Mouse (Mus musculus): ENCODE results near the gene Sipa1l3. TPM values are rescaled to one million over a fixed set of nuclear protein-coding genes. Genes with fewer than 3 reads are reported as not detected.

Gene Sipa1l3
- polyA plus RNA-seq, 1 experiment = 93.0 TPM

DNA sequence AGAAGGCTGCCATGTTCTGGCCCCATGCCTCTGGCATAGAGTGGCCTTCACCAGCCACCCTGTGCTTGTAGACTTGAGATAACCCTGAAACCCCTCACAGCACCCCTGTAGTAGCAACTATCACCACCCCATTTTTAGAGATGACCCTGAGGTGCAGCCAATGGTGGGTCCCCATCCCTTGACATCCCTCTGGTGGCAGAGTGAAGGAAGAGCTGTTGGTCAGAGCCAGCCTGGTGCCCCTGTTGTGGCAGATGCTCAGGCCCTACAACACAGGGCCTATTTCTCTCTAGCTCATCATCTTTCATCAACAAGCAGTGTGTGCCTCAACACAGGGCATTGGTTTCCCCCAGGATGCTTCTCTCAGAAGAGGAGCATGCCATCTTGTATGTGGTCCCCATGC lies 183.2 kb downstream of the Sipa1l3 start:
- Histone ChIP-seq H3K4me3 (ENCODE audit: control insufficient read depth, insufficient read depth, low read length) (no peak overlapping the region), H3K4me1 (replicated peaks; ENCODE audit: control insufficient read depth, insufficient read depth, low read length) (no peaks in the 10 kb centered on the region), H3K36me3 (ENCODE audit: control insufficient read depth, insufficient read depth, low read length) (no peaks in the 10 kb centered on the region), H3K27ac (ENCODE audit: control insufficient read depth, insufficient read depth, low read length) (no peak overlapping the region), H3K27me3 (ENCODE audit: control insufficient read depth, insufficient read depth, low read length) (no peaks in the 10 kb centered on the region)
- DNase-seq = no peak
- no peak for TF ChIP-seq POLR2A (IDR thresholded peaks at IDR 0.05; ENCODE audit: control insufficient read depth, extremely low read depth, insufficient read depth, low read length, poor library complexity)
- no peak for TF ChIP-seq CTCF (IDR thresholded peaks at IDR 0.05; ENCODE audit: borderline replicate concordance, control insufficient read depth, extremely low read depth, insufficient read depth, low read length, poor library complexity)

DNA sequence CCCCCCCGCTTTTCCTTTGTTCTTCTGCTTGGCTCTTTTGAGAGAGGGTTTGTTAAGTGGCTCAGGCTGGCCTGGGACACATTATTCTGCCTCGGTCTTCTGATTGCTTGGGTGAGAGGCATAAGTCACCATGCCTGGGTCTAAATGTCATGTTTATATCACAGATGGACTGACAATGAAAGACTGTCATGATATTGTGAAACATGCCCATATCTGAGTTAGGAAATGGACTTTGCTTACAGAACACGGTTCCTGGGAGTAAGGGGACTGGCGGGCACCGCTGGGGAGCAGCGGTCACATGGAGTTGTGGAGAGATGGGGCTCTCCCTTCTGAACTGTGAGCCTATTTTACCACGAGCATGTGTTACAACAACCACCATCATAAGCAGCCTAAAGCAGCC lies 184.3 kb downstream of the Sipa1l3 start:
- no peaks in the 10 kb centered on the region for H3K27me3 ChIP-seq (ENCODE audit: control insufficient read depth, insufficient read depth, low read length)
- H3K4me1 ChIP-seq (replicated peaks; ENCODE audit: control insufficient read depth, insufficient read depth, low read length) = no peaks in the 10 kb centered on the region
- no peak overlapping the region for H3K27ac ChIP-seq (ENCODE audit: control insufficient read depth, insufficient read depth, low read length)
- DNase-seq = no peak
- WGBS = 94% methylated on average over 7 of the region's 7 CpGs
- no peaks in the 10 kb centered on the region for H3K36me3 ChIP-seq (ENCODE audit: control insufficient read depth, insufficient read depth, low read length)
- no peak overlapping the region for H3K4me3 ChIP-seq (ENCODE audit: control insufficient read depth, insufficient read depth, low read length)
- TF ChIP-seq CTCF (IDR thresholded peaks at IDR 0.05; ENCODE audit: borderline replicate concordance, control insufficient read depth, extremely low read depth, insufficient read depth, low read length, poor library complexity) = no peak
- TF ChIP-seq POLR2A (IDR thresholded peaks at IDR 0.05; ENCODE audit: control insufficient read depth, extremely low read depth, insufficient read depth, low read length, poor library complexity) = no peak

DNA sequence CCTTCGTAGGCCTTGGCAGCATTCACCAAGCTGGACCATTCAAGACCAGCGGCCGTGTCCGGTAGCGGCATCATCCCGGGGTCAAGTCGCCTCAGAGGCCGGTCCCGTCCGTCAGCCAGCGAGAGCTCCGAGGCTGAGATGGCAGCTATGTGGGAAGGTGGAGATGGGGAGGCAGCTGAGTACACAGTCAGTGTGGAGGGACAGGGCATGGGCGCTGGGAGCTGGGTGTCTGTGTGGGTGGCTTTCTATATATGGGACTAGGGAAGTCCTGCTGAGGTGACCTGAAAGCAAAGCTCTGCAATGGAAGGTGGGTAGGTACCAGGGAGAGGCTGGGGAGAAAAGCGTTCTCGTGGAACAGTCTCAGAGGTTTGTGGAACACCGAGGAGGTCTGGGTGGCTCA lies 189.5 kb downstream of the Sipa1l3 start:
- H3K4me3 ChIP-seq (ENCODE audit: control insufficient read depth, insufficient read depth, low read length) = no peak overlapping the region
- 94% methylated on average over 16 of the region's 16 CpGs for WGBS
- no peaks in the 10 kb centered on the region for H3K27me3 ChIP-seq (ENCODE audit: control insufficient read depth, insufficient read depth, low read length)
- no peaks in the 10 kb centered on the region for H3K4me1 ChIP-seq (replicated peaks; ENCODE audit: control insufficient read depth, insufficient read depth, low read length)
- H3K36me3 ChIP-seq (ENCODE audit: control insufficient read depth, insufficient read depth, low read length) = no peaks in the 10 kb centered on the region
- TF ChIP-seq CTCF (IDR thresholded peaks at IDR 0.05; ENCODE audit: borderline replicate concordance, control insufficient read depth, extremely low read depth, insufficient read depth, low read length, poor library complexity) = no peak
- TF ChIP-seq POLR2A (IDR thresholded peaks at IDR 0.05; ENCODE audit: control insufficient read depth, extremely low read depth, insufficient read depth, low read length, poor library complexity) = no peak
- no peak overlapping the region for H3K27ac ChIP-seq (ENCODE audit: control insufficient read depth, insufficient read depth, low read length)
- DNase-seq = no peak

DNA sequence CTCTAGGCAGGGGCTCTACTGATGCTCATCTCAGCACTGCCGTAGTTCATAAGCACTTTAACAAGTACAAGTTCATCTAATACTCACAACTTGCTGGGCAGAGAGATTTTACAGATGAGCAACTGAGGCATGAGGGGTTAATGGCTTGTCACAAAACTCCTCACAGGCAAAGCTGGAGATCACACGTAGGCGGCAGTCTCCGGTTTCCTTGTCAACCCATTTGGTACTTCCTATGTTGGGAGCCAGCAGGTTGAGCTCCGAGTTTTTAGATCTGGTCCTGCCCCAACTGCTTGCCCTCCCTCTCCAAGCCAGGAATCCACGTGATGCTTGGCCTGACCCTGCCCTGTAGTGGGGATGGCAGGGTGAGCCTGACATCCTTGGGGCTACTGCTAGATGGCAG lies 191.4 kb downstream of the Sipa1l3 start:
- no peak overlapping the region for H3K4me3 ChIP-seq (ENCODE audit: control insufficient read depth, insufficient read depth, low read length)
- H3K27ac ChIP-seq (ENCODE audit: control insufficient read depth, insufficient read depth, low read length) = no peak overlapping the region
- H3K36me3 ChIP-seq (ENCODE audit: control insufficient read depth, insufficient read depth, low read length) = no peaks in the 10 kb centered on the region
- WGBS = 93% methylated on average over 6 of the region's 6 CpGs
- no peak for DNase-seq
- H3K27me3 ChIP-seq (ENCODE audit: control insufficient read depth, insufficient read depth, low read length) = no peaks in the 10 kb centered on the region
- no peak for TF ChIP-seq CTCF (IDR thresholded peaks at IDR 0.05; ENCODE audit: borderline replicate concordance, control insufficient read depth, extremely low read depth, insufficient read depth, low read length, poor library complexity)
- no peak for TF ChIP-seq POLR2A (IDR thresholded peaks at IDR 0.05; ENCODE audit: control insufficient read depth, extremely low read depth, insufficient read depth, low read length, poor library complexity)
- H3K4me1 ChIP-seq (replicated peaks; ENCODE audit: control insufficient read depth, insufficient read depth, low read length) = no peaks in the 10 kb centered on the region

DNA sequence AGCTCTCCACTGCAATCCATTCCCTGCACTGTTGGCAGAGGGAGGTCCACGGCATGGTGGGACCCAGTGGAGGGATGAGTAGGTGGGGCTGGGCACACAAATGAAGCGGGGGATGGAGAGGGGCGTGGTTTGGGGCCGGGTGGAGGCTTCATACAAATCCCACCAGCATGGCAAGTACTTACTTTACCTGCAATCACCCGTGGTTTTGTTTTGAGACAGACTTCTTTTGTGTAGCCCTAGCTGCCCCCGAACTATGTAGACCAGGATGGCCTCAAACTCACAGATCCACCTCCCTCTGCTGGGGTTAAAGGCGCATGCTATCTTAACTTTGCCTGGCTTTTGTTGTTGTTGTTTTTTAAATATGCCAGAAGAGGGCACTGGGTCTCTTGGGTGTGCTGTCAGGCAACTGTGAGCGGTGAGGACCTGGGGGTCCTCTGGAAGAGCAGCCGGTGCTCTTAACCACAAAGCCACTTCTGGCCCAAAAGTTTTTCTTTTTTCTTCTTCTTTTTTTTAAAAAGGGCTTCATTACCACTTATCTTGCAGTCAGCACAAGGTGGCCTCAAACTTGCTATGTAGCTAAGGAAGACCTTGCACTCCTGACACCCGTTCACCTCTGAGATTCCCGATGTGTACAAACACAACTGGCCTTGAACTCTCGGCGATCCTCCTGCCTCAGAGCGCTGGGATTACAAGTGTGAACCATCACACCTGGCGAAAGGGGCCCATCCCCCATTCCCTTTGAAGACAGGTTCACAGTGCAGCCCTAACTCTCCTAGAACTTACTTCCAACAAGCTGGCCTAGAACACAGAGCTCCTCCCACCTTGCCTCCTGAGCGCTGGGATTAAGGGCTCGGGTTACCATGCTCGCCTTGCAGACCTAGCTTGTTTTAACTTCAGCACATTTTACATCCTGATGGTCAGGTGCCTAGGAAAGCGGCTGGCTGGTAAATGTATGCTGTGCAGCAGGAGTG lies 198.8 kb downstream of the Sipa1l3 start:
- peaks cover 41% of the 10 kb centered on the region for H3K4me1 ChIP-seq (replicated peaks; ENCODE audit: control insufficient read depth, insufficient read depth, low read length)
- TF ChIP-seq POLR2A (IDR thresholded peaks at IDR 0.05; ENCODE audit: control insufficient read depth, extremely low read depth, insufficient read depth, low read length, poor library complexity) (no peak), CTCF (IDR thresholded peaks at IDR 0.05; ENCODE audit: borderline replicate concordance, control insufficient read depth, extremely low read depth, insufficient read depth, low read length, poor library complexity) (no peak)
- WGBS = 16% methylated on average over 19 of the region's 19 CpGs
- DNase-seq = peak; percentile 46
- no peak overlapping the region for H3K4me3 ChIP-seq (ENCODE audit: control insufficient read depth, insufficient read depth, low read length)
- no peaks in the 10 kb centered on the region for H3K27me3 ChIP-seq (ENCODE audit: control insufficient read depth, insufficient read depth, low read length)
- H3K27ac ChIP-seq (ENCODE audit: control insufficient read depth, insufficient read depth, low read length) = peak overlapping the region; percentile 38; the same call in 1 of the 2 replicates
- no peaks in the 10 kb centered on the region for H3K36me3 ChIP-seq (ENCODE audit: control insufficient read depth, insufficient read depth, low read length)

DNA sequence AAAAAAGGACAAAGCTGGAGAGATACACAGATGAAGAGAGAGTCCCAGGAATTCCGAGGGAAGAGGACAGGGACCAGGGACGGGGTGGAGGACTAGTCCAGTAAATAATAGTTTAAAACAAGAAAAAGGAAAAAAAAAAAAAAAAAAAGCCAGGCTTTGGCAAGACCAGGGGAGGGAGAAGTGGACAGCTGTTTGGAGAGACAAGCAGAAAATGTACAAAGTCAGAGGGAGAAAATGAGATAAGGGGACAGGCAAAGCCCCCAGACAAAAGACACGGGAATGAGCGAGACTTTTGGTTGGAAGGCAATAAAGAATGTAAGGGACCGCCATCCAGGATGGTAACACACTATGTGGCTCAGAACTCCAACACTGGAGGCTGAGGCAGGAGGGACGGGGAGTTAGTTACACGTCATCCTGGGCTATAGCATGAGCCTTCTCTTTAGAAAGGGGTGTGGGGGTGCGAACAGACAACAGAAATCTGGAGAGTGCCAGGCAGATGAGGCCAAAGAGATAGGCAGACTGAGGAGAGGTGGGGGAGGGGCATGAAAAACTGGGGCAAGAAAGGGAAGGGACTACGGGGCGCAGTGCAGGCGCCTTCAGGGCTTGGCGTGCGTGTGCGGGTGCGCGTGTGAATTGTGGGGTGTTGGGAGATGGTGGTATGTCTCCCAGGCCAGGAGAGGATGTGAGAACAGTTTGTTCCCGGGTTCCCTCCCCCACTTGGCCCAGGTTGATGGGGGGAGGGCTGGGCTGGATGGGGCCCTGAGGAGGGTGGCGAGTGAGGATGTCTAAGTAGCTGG lies 200.1 kb downstream of the Sipa1l3 start:
- H3K27me3 ChIP-seq (ENCODE audit: control insufficient read depth, insufficient read depth, low read length) = no peaks in the 10 kb centered on the region
- peak; percentile 44 for DNase-seq
- no peak overlapping the region for H3K4me3 ChIP-seq (ENCODE audit: control insufficient read depth, insufficient read depth, low read length)
- TF ChIP-seq POLR2A (IDR thresholded peaks at IDR 0.05; ENCODE audit: control insufficient read depth, extremely low read depth, insufficient read depth, low read length, poor library complexity) (no peak), CTCF (IDR thresholded peaks at IDR 0.05; ENCODE audit: borderline replicate concordance, control insufficient read depth, extremely low read depth, insufficient read depth, low read length, poor library complexity) (no peak)
- H3K36me3 ChIP-seq (ENCODE audit: control insufficient read depth, insufficient read depth, low read length) = no peaks in the 10 kb centered on the region
- no peak overlapping the region for H3K27ac ChIP-seq (ENCODE audit: control insufficient read depth, insufficient read depth, low read length)
- WGBS = 10% methylated on average over 18 of the region's 18 CpGs
- peaks cover 47% of the 10 kb centered on the region for H3K4me1 ChIP-seq (replicated peaks; ENCODE audit: control insufficient read depth, insufficient read depth, low read length)

Data from thymus, adult 2 months (tissue).